8 mouse cellular contexts compared by ENCODE assay signal in genomic region chr17:44038656-44039055, GRCm38 (mm10). TPM values are rescaled to one million over a fixed set of nuclear protein-coding genes. Genes with fewer than 3 reads are reported as not detected.
DNase-seq lines count a peak whose midpoint lies in the region; ATAC-seq and TF ChIP-seq lines count a peak whose summit lies in the region.

No protein-coding gene starts in this region.

- ATAC-seq in kidney, embryonic 16.5 days (ENCODE audit: low FRiP score, low TSS enrichment) = no peak

- TF ChIP-seq CTCF in kidney, adult 2 months (conservative IDR thresholded peaks at IDR 0.05; ENCODE audit: insufficient read depth, insufficient read length, low read depth, low read length) = no peak
- peak in 2 of 3 experiments; percentile 32 to 75; a peak in 4 of 6 replicates for TF ChIP-seq CTCF in MEL (IDR thresholded peaks at IDR 0.05 in 2 of 3, conservative IDR thresholded peaks at IDR 0.05 in 1 of 3; ENCODE audit: control insufficient read depth in 1 of 3, insufficient read depth in 1 of 3, low read depth in 2 of 3, low read length in 3 of 3, poor library complexity in 1 of 3, severe bottlenecking in 1 of 3)
- TF ChIP-seq CTCF in cerebellum, adult 2 months (IDR thresholded peaks at IDR 0.05; ENCODE audit: borderline replicate concordance, insufficient read depth, low read depth, low read length) = no peak

- no peak for TF ChIP-seq POLR2A in kidney, adult 2 months (IDR thresholded peaks at IDR 0.05; ENCODE audit: low read depth, low read length)
- no peak for TF ChIP-seq POLR2A in MEL (IDR thresholded peaks at IDR 0.05; ENCODE audit: control insufficient read depth in 1 of 2, insufficient read depth in 1 of 2, low read depth in 1 of 2, low read length in 2 of 2, poor library complexity in 1 of 2)
- TF ChIP-seq POLR2A in cerebellum, adult 2 months (IDR thresholded peaks at IDR 0.05; ENCODE audit: borderline replicate concordance, insufficient read depth, low read length) = no peak

- H3K4me3 ChIP-seq in kidney, adult 2 months (ENCODE audit: insufficient read depth, low read depth, low read length) = no peak overlapping the region
- H3K4me3 ChIP-seq in kidney, embryonic 16.5 days (ENCODE audit: low read length) = no peak overlapping the region
- no peak overlapping the region for H3K4me3 ChIP-seq in MEL (ENCODE audit: control insufficient read depth in 1 of 2, insufficient read depth in 1 of 2, low read depth in 2 of 2, low read length in 2 of 2)
- no peak overlapping the region for H3K4me3 ChIP-seq in cerebellum, adult 2 months (replicated peaks; ENCODE audit: insufficient read depth, low read depth, low read length)

- TF ChIP-seq RAD21 in MEL (IDR thresholded peaks at IDR 0.05; ENCODE audit: low read depth, low read length) = peak; percentile 87

- H3K4me1 ChIP-seq in kidney, adult 2 months (ENCODE audit: control insufficient read depth, insufficient read depth, low read length) = no peaks in the 10 kb centered on the region
- H3K4me1 ChIP-seq in kidney, embryonic 16.5 days (ENCODE audit: insufficient read depth, low read length) = no peaks in the 10 kb centered on the region
- no peaks in the 10 kb centered on the region for H3K4me1 ChIP-seq in MEL (ENCODE audit: control insufficient read depth in 1 of 2, insufficient read depth in 2 of 2, low read length in 2 of 2)
- H3K4me1 ChIP-seq in cerebellum, adult 2 months (ENCODE audit: control insufficient read depth, insufficient read depth, low read length) = no peaks in the 10 kb centered on the region

- no peak overlapping the region for H3K27ac ChIP-seq in kidney, adult 2 months (ENCODE audit: insufficient read depth, low read depth, low read length)
- H3K27ac ChIP-seq in kidney, embryonic 16.5 days (ENCODE audit: low read length) = no peak overlapping the region
- H3K27ac ChIP-seq in MEL (ENCODE audit: control insufficient read depth, low read depth, low read length) = no peak overlapping the region
- H3K27ac ChIP-seq in cerebellum, adult 2 months (ENCODE audit: insufficient read depth, low read length) = no peak overlapping the region

- H3K9me3 ChIP-seq in kidney, embryonic 16.5 days (ENCODE audit: low read length) = no peaks in the 10 kb centered on the region
- no peaks in the 10 kb centered on the region for H3K9me3 ChIP-seq in MEL (replicated peaks; ENCODE audit: insufficient read depth, low read length)

- TF ChIP-seq EP300 in MEL (IDR thresholded peaks at IDR 0.05; ENCODE audit: low read depth in 1 of 2, low read length in 2 of 2) = no peak

- no peaks in the 10 kb centered on the region for H3K27me3 ChIP-seq in kidney, adult 2 months (replicated peaks; ENCODE audit: control insufficient read depth, insufficient read depth, low read length)
- H3K27me3 ChIP-seq in kidney, embryonic 16.5 days (ENCODE audit: insufficient read depth, low read length) = no peaks in the 10 kb centered on the region
- no peaks in the 10 kb centered on the region; a peak in 1 of 4 replicates for H3K27me3 ChIP-seq in MEL (ENCODE audit: control insufficient read depth in 1 of 2, insufficient read depth in 2 of 2, low read length in 2 of 2)
- no peaks in the 10 kb centered on the region for H3K27me3 ChIP-seq in cerebellum, adult 2 months (ENCODE audit: control insufficient read depth, insufficient read depth, low read length)

- H3K9ac ChIP-seq in kidney, embryonic 16.5 days (replicated peaks; ENCODE audit: low read length) = no peak overlapping the region
- H3K9ac ChIP-seq in MEL (ENCODE audit: control insufficient read depth, low read depth, low read length, poor library complexity, severe bottlenecking) = no peak overlapping the region

- no peaks in the 10 kb centered on the region for H3K36me3 ChIP-seq in kidney, adult 2 months (ENCODE audit: control insufficient read depth, insufficient read depth, low read length)
- no peaks in the 10 kb centered on the region for H3K36me3 ChIP-seq in kidney, embryonic 16.5 days (ENCODE audit: insufficient read depth, low read length)
- no peaks in the 10 kb centered on the region for H3K36me3 ChIP-seq in MEL (ENCODE audit: control insufficient read depth in 1 of 2, insufficient read depth in 2 of 2, low read length in 2 of 2)

- DNase-seq in kidney, adult 2 months = peak; percentile 39
- peak; percentile 50 for DNase-seq in MEL (ENCODE audit: low read depth, low spot score)
- peak; percentile 22 to 25 for DNase-seq in cerebellum, adult 2 months
- peak; percentile 30 for DNase-seq in gastrocnemius, postnatal 10 days
- DNase-seq in layer of hippocampus, postnatal 14 days (ENCODE audit: low spot score in 2 of 2) = peak; percentile 48 to 69
- DNase-seq in right cerebral cortex, postnatal 14 days = peak; percentile 53
- DNase-seq in T-cell, adult 2 months (ENCODE audit: low spot score) = no peak

- no peak overlapping the region for H3K4me2 ChIP-seq in kidney, embryonic 16.5 days (replicated peaks; ENCODE audit: low read depth, low read length)

- no peaks in the 10 kb centered on the region for H3K79me2 ChIP-seq in MEL (ENCODE audit: control insufficient read depth, insufficient read depth, low read length, poor library complexity)

- 61% methylated on average over 9 of the region's 9 CpGs for WGBS in kidney, adult 2 months
- WGBS in kidney, embryonic 16.5 days = 61% methylated on average over 9 of the region's 9 CpGs
- WGBS in cerebellum, adult 2 months = 55% methylated on average over 9 of the region's 9 CpGs

TF ChIP-seq in MEL, 35 proteins besides CTCF, POLR2A, EP300 and RAD21:
- TF ChIP-seq ZC3H11A (IDR thresholded peaks at IDR 0.05; ENCODE audit: low read depth, low read length) (peak; percentile 84), SMC3 (IDR thresholded peaks at IDR 0.05; ENCODE audit: low read depth, low read length) (peak; percentile 88), USF2 (IDR thresholded peaks at IDR 0.05; ENCODE audit: borderline replicate concordance in 1 of 2, insufficient read depth in 1 of 2, low read depth in 1 of 2, low read length in 2 of 2) (no peak), POLR2AphosphoS2 (IDR thresholded peaks at IDR 0.05; ENCODE audit: low read length) (no peak), ZNF384 (IDR thresholded peaks at IDR 0.05; ENCODE audit: low read depth, low read length) (peak; percentile 87), BHLHE40 (IDR thresholded peaks at IDR 0.05; ENCODE audit: borderline replicate concordance, low read depth, low read length) (no peak), MYB (IDR thresholded peaks at IDR 0.05; ENCODE audit: low read depth, low read length) (no peak), SIN3A (IDR thresholded peaks at IDR 0.05; ENCODE audit: low read length) (no peak), KAT2A (conservative IDR thresholded peaks at IDR 0.05; ENCODE audit: low read depth, low read length) (no peak), CHD2 (IDR thresholded peaks at IDR 0.05; ENCODE audit: low read length) (no peak), ETS1 (IDR thresholded peaks at IDR 0.05; ENCODE audit: low read depth, low read length) (no peak), ZMIZ1 (IDR thresholded peaks at IDR 0.05; ENCODE audit: low read depth, low read length) (no peak), GATA1 (IDR thresholded peaks at IDR 0.05; ENCODE audit: low read depth, low read length) (no peak), HCFC1 (IDR thresholded peaks at IDR 0.05; ENCODE audit: low read depth, low read length) (no peak)
TF ChIP-seq in MEL: peak in this region for 3.

RNA-seq across cellular contexts. Expression of gene Enpp5, which starts 40.0 kb away (rescaled TPM):
- 89.5 and 98.4 TPM in 2 replicates for polyA plus RNA-seq in kidney, adult 2 months (2012; rRNA removed)
- 30.6 and 32.3 TPM in 2 replicates for polyA plus RNA-seq in kidney, embryonic 16.5 days (2015; fragmentation: Nextera tagmentation; extraction: Ambion mirVana)
- 5.2 TPM in 2 replicates for total RNA-seq in MEL (2012; rRNA removed)
- polyA plus RNA-seq in MEL (2012; ENCODE audit: insufficient read depth in 1 of 2, insufficient read length in 2 of 2, low read depth in 1 of 2, low replicate concordance in 2 of 2, missing spikeins in 1 of 2) = 1 to 10 TPM in 1 of 2 experiments, not detected in 1; 7.0 TPM
- 220 and 223 TPM in 2 replicates for polyA plus RNA-seq in cerebellum, adult 2 months (2012; rRNA removed)
- total RNA-seq in gastrocnemius, postnatal 10 days (2021) = 1 to 10 TPM; 5.9 to 7.0 TPM
- 100 to 1,000 TPM; 108 to 118 TPM for total RNA-seq in layer of hippocampus, postnatal 14 days (2021)

Comparison
In these comparisons a context has a peak if more than half of its experiments do, and no peak if none do; other contexts are left out.
1. CTCF ChIP-seq: peak in MEL (2 of 3); none in kidney, adult 2 months (single experiment) and cerebellum, adult 2 months (single experiment).